Mouse (Mus musculus): ENCODE data around the gene C1rl. TPM values are rescaled to one million over a fixed set of nuclear protein-coding genes. Genes with fewer than 3 reads are reported as not detected.
A peak's percentile ranks its signal among the peaks of the same experiment; 100 is the strongest.
"Not testable (repeated sequence)": the region's sequence is repeated elsewhere in the genome, so short reads cannot be mapped to it uniquely, and the experiment has no call there.

The C1rl gene
- total and polyA plus RNA-seq, 2 experiments = 53.6 to 73.0 TPM

- H3K27me3 ChIP-seq (ENCODE audit: control insufficient read depth, insufficient read depth, low read length); H3K79me2 ChIP-seq (ENCODE audit: control insufficient read depth, insufficient read depth, low read length); H3K4me1 ChIP-seq (ENCODE audit: control insufficient read depth, insufficient read depth, low read length): not testable (repeated sequence)
- peaks cover 14% of the 10 kb centered on the region for H3K36me3 ChIP-seq (ENCODE audit: control insufficient read depth, insufficient read depth, low read length)
- peak within 1 kb of the TSS; percentile 43 for H3K27ac ChIP-seq (replicated peaks; ENCODE audit: insufficient read depth, low read depth, low read length)
- H3K9ac ChIP-seq (ENCODE audit: low read depth, low read length) = peak within 1 kb of the TSS; percentile 73
- peak; percentile 39 for TF ChIP-seq CTCF (IDR thresholded peaks at IDR 0.05; ENCODE audit: low read depth, low read length)
- WGBS = 0% methylated on average over 1 of the region's 1 CpGs
- DNase-seq (ENCODE audit: extremely low read depth, low read depth, low spot score) = peak; percentile 66
- H3K4me3 ChIP-seq (ENCODE audit: insufficient read depth, low read depth, low read length) = peak within 1 kb of the TSS; percentile 27
Observed at GRCm38 (mm10) chr6:124542284-124542683, 49.4 kb downstream of the C1rl start, which contains the start of gene C1s1. Gene C1s1, minus strand, starts transcription at chr6:124542359.

- TF ChIP-seq CTCF (IDR thresholded peaks at IDR 0.05; ENCODE audit: low read depth, low read length) (0 out of 2 replicates have a peak, but pooled peaks have one; percentile 34), POLR2A (IDR thresholded peaks at IDR 0.05; ENCODE audit: extremely low read depth, insufficient read depth, low read length) (no peak)
- Histone ChIP-seq H3K9ac (ENCODE audit: low read depth, low read length) (no peak overlapping the region), H3K27ac (replicated peaks; ENCODE audit: insufficient read depth, low read depth, low read length) (no peak overlapping the region), H3K4me3 (ENCODE audit: insufficient read depth, low read depth, low read length) (no peak overlapping the region), H3K79me2 (ENCODE audit: control insufficient read depth, insufficient read depth, low read length) (no peaks in the 10 kb centered on the region), H3K36me3 (ENCODE audit: control insufficient read depth, insufficient read depth, low read length) (peaks cover 6% of the 10 kb centered on the region), H3K4me1 (ENCODE audit: control insufficient read depth, insufficient read depth, low read length) (peaks cover 4% of the 10 kb centered on the region; the same call in 1 of the 2 replicates), H3K27me3 (ENCODE audit: control insufficient read depth, insufficient read depth, low read length) (no peaks in the 10 kb centered on the region)
- peak; percentile 26 for DNase-seq (ENCODE audit: extremely low read depth, low read depth, low spot score)
- 72% methylated on average over 6 of the region's 6 CpGs for WGBS
Observed at GRCm38 (mm10) chr6:124544466-124544865, 51.6 kb downstream of the C1rl start.

- Histone ChIP-seq H3K27me3 (ENCODE audit: control insufficient read depth, insufficient read depth, low read length) (no peaks in the 10 kb centered on the region), H3K79me2 (ENCODE audit: control insufficient read depth, insufficient read depth, low read length) (no peaks in the 10 kb centered on the region), H3K36me3 (ENCODE audit: control insufficient read depth, insufficient read depth, low read length) (0 out of 2 replicates have a peak, but pooled peaks cover under 1% of the 10 kb centered on the region), H3K4me1 (ENCODE audit: control insufficient read depth, insufficient read depth, low read length) (peaks cover 4% of the 10 kb centered on the region; the same call in 1 of the 2 replicates), H3K9ac (ENCODE audit: low read depth, low read length) (no peak overlapping the region), H3K4me3 (ENCODE audit: insufficient read depth, low read depth, low read length) (no peak overlapping the region), H3K27ac (replicated peaks; ENCODE audit: insufficient read depth, low read depth, low read length) (no peak overlapping the region)
- no peak for DNase-seq (ENCODE audit: extremely low read depth, low read depth, low spot score)
- WGBS = 72% methylated on average over 2 of the region's 2 CpGs
- TF ChIP-seq CTCF (IDR thresholded peaks at IDR 0.05; ENCODE audit: low read depth, low read length) (0 out of 2 replicates have a peak, but pooled peaks have one; percentile 1), POLR2A (IDR thresholded peaks at IDR 0.05; ENCODE audit: extremely low read depth, insufficient read depth, low read length) (no peak)
Observed at GRCm38 (mm10) chr6:124545425-124545824, 52.5 kb downstream of the C1rl start.

- not testable (repeated sequence) for H3K79me2 ChIP-seq (ENCODE audit: control insufficient read depth, insufficient read depth, low read length)
Observed at GRCm38 (mm10) chr6:124547979-124548378, 55.1 kb downstream of the C1rl start.

GRCm38 (mm10) chr6:124549023-124549550, 56.2 kb downstream of the C1rl start:
- H3K9ac ChIP-seq (ENCODE audit: low read depth, low read length) = no peak overlapping the region
- no peak for TF ChIP-seq CTCF (IDR thresholded peaks at IDR 0.05; ENCODE audit: low read depth, low read length)
- no peak for DNase-seq (ENCODE audit: extremely low read depth, low read depth, low spot score)
- no peak overlapping the region for H3K27ac ChIP-seq (replicated peaks; ENCODE audit: insufficient read depth, low read depth, low read length)
- H3K36me3 ChIP-seq (ENCODE audit: control insufficient read depth, insufficient read depth, low read length) = no peaks in the 10 kb centered on the region
- no peaks in the 10 kb centered on the region for H3K27me3 ChIP-seq (ENCODE audit: control insufficient read depth, insufficient read depth, low read length)
- H3K4me1 ChIP-seq (ENCODE audit: control insufficient read depth, insufficient read depth, low read length) = no peaks in the 10 kb centered on the region
- no peaks in the 10 kb centered on the region for H3K79me2 ChIP-seq (ENCODE audit: control insufficient read depth, insufficient read depth, low read length)
- WGBS = 93% methylated on average over 3 of the region's 3 CpGs
- H3K4me3 ChIP-seq (ENCODE audit: insufficient read depth, low read depth, low read length) = no peak overlapping the region

More at GRCm38 (mm10) chr6:124547979-124548378, 55.1 kb downstream of the C1rl start:
- DNase-seq (ENCODE audit: extremely low read depth, low read depth, low spot score); H3K36me3 ChIP-seq (ENCODE audit: control insufficient read depth, insufficient read depth, low read length); H3K27me3 ChIP-seq (ENCODE audit: control insufficient read depth, insufficient read depth, low read length); H3K4me3 ChIP-seq (ENCODE audit: insufficient read depth, low read depth, low read length); H3K4me1 ChIP-seq (ENCODE audit: control insufficient read depth, insufficient read depth, low read length); H3K9ac ChIP-seq (ENCODE audit: low read depth, low read length); H3K27ac ChIP-seq (replicated peaks; ENCODE audit: insufficient read depth, low read depth, low read length): not testable (repeated sequence)
- 78% methylated on average over 3 of the region's 3 CpGs for WGBS

- H3K36me3 ChIP-seq (ENCODE audit: control insufficient read depth, insufficient read depth, low read length) = no peaks in the 10 kb centered on the region
- H3K27me3 ChIP-seq (ENCODE audit: control insufficient read depth, insufficient read depth, low read length) = no peaks in the 10 kb centered on the region
- no peaks in the 10 kb centered on the region for H3K79me2 ChIP-seq (ENCODE audit: control insufficient read depth, insufficient read depth, low read length)
- 74% methylated on average over 22 of the region's 22 CpGs for WGBS
- TF ChIP-seq POLR2A (IDR thresholded peaks at IDR 0.05; ENCODE audit: extremely low read depth, insufficient read depth, low read length) (no peak), CTCF (IDR thresholded peaks at IDR 0.05; ENCODE audit: low read depth, low read length) (no peak)
- no peak for DNase-seq (ENCODE audit: extremely low read depth, low read depth, low spot score)
- no peak overlapping the region for H3K27ac ChIP-seq (replicated peaks; ENCODE audit: insufficient read depth, low read depth, low read length)
- H3K4me1 ChIP-seq (ENCODE audit: control insufficient read depth, insufficient read depth, low read length) = no peaks in the 10 kb centered on the region
- no peak overlapping the region for H3K4me3 ChIP-seq (ENCODE audit: insufficient read depth, low read depth, low read length)
- no peak overlapping the region for H3K9ac ChIP-seq (ENCODE audit: low read depth, low read length)
Observed at GRCm38 (mm10) chr6:124552766-124553165, 59.9 kb downstream of the C1rl start.

- not testable (repeated sequence) for H3K27ac ChIP-seq (replicated peaks; ENCODE audit: insufficient read depth, low read depth, low read length); H3K4me3 ChIP-seq (ENCODE audit: insufficient read depth, low read depth, low read length); DNase-seq (ENCODE audit: extremely low read depth, low read depth, low spot score); H3K9ac ChIP-seq (ENCODE audit: low read depth, low read length); H3K79me2 ChIP-seq (ENCODE audit: control insufficient read depth, insufficient read depth, low read length); H3K27me3 ChIP-seq (ENCODE audit: control insufficient read depth, insufficient read depth, low read length); H3K36me3 ChIP-seq (ENCODE audit: control insufficient read depth, insufficient read depth, low read length); H3K4me1 ChIP-seq (ENCODE audit: control insufficient read depth, insufficient read depth, low read length)
- 76% methylated on average over 2 of the region's 2 CpGs for WGBS
Observed at GRCm38 (mm10) chr6:124555956-124556355, 63.0 kb downstream of the C1rl start.
